Comparison of ENCODE assay signal across 8 mouse cellular contexts in genomic region chr4:43381408-43382154, GRCm38 (mm10). TPM values are rescaled to one million over a fixed set of nuclear protein-coding genes. Genes with fewer than 3 reads are reported as not detected.
DNase-seq lines count a peak whose midpoint lies in the region; ATAC-seq and TF ChIP-seq lines count a peak whose summit lies in the region.

Rusc2 (plus strand) TSS chr4:43381979.

- H3K9me3 ChIP-seq in forebrain, embryonic 14.5 days (replicated peaks; ENCODE audit: control insufficient read depth, low read length): no peaks in the 10 kb centered on the region
- no peaks in the 10 kb centered on the region for H3K9me3 ChIP-seq in heart, postnatal 0 days (replicated peaks; ENCODE audit: control insufficient read depth, low read length)
- no peaks in the 10 kb centered on the region for H3K9me3 ChIP-seq in liver, embryonic 15.5 days (replicated peaks)
- no peaks in the 10 kb centered on the region for H3K9me3 ChIP-seq in neural tube, embryonic 11.5 days (ENCODE audit: control insufficient read depth, low read length)

- peak; percentile 95 for DNase-seq in forebrain, embryonic 14.5 days (ENCODE audit: low spot score)
- peak; percentile 88 for DNase-seq in heart, postnatal 0 days (ENCODE audit: low spot score)
- DNase-seq in kidney, postnatal 4 days: peak; percentile 93 to 95
- DNase-seq in neural tube, embryonic 11.5 days (ENCODE audit: low spot score): peak; percentile 95

- H3K27me3 ChIP-seq in C2C12 (ENCODE audit: control insufficient read depth, insufficient read depth, insufficient read length): no peaks in the 10 kb centered on the region
- no peaks in the 10 kb centered on the region for H3K27me3 ChIP-seq in forebrain, embryonic 14.5 days (replicated peaks; ENCODE audit: control insufficient read depth, insufficient read depth, low read length)
- H3K27me3 ChIP-seq in heart, postnatal 0 days (ENCODE audit: control insufficient read depth, insufficient read depth, low read length): no peaks in the 10 kb centered on the region
- H3K27me3 ChIP-seq in liver, embryonic 15.5 days: peaks cover 30% of the 10 kb centered on the region
- H3K27me3 ChIP-seq in neural tube, embryonic 11.5 days (ENCODE audit: control insufficient read depth, insufficient read depth, low read length): no peaks in the 10 kb centered on the region; the same call in 1 of the 2 replicates
- H3K27me3 ChIP-seq in testis, adult 2 months (ENCODE audit: control insufficient read depth, insufficient read depth, low read length): no peaks in the 10 kb centered on the region

- peak within 1 kb of the TSS; percentile 84 for H3ac ChIP-seq in C2C12 (ENCODE audit: control insufficient read depth, insufficient read length, low read depth)

- TF ChIP-seq POLR2A in testis, adult 2 months (IDR thresholded peaks at IDR 0.05; ENCODE audit: control insufficient read depth, low read depth, low read length): peak; percentile 61

- ATAC-seq in forebrain, embryonic 14.5 days: peak; percentile 95
- ATAC-seq in heart, postnatal 0 days (ENCODE audit: insufficient read depth, low read depth): peak; percentile 95
- peak; percentile 70 for ATAC-seq in liver, embryonic 15.5 days (ENCODE audit: insufficient read depth)
- ATAC-seq in neural tube, embryonic 11.5 days (ENCODE audit: insufficient read depth, low FRiP score, low TSS enrichment): peak; percentile 93

- H3K4me1 ChIP-seq in brown adipose tissue, adult 24 weeks (ENCODE audit: control insufficient read depth, insufficient read depth, insufficient read length, low read length): peaks cover 17% of the 10 kb centered on the region
- H3K4me1 ChIP-seq in forebrain, embryonic 14.5 days (ENCODE audit: control insufficient read depth, insufficient read depth, low read length): peaks cover 8% of the 10 kb centered on the region
- peaks cover 7% of the 10 kb centered on the region for H3K4me1 ChIP-seq in heart, postnatal 0 days (ENCODE audit: control insufficient read depth, insufficient read depth)
- H3K4me1 ChIP-seq in liver, embryonic 15.5 days (replicated peaks): peaks cover 18% of the 10 kb centered on the region; the same call in 1 of the 2 replicates
- H3K4me1 ChIP-seq in neural tube, embryonic 11.5 days (ENCODE audit: control insufficient read depth, insufficient read depth, low read length): 0 out of 2 replicates have a peak, but pooled peaks cover 4% of the 10 kb centered on the region
- H3K4me1 ChIP-seq in testis, adult 2 months (ENCODE audit: control insufficient read depth, insufficient read depth, low read length): peaks cover 23% of the 10 kb centered on the region

- TF ChIP-seq CTCF in C2C12 (IDR thresholded peaks at IDR 0.05; ENCODE audit: control insufficient read depth, insufficient read depth, insufficient read length): peak; percentile 69
- TF ChIP-seq CTCF in heart, postnatal 0 days (IDR thresholded peaks at IDR 0.05; ENCODE audit: low read depth): peak; percentile 52
- no peak for TF ChIP-seq CTCF in testis, adult 2 months (IDR thresholded peaks at IDR 0.05; ENCODE audit: control insufficient read depth, insufficient read depth, insufficient replicate concordance, low read depth, low read length)

- peak within 1 kb of the TSS; percentile 98 for H3K27ac ChIP-seq in brown adipose tissue, adult 24 weeks (replicated peaks; ENCODE audit: low read depth, low read length)
- H3K27ac ChIP-seq in forebrain, embryonic 14.5 days (ENCODE audit: low read depth, low read length): peak within 1 kb of the TSS; percentile 27
- peak within 1 kb of the TSS; percentile 93 for H3K27ac ChIP-seq in heart, postnatal 0 days (ENCODE audit: low read depth)
- H3K27ac ChIP-seq in liver, embryonic 15.5 days (replicated peaks): 0 out of 2 replicates have a peak within 1 kb of the TSS, but pooled peaks have one; percentile 33
- H3K27ac ChIP-seq in neural tube, embryonic 11.5 days (ENCODE audit: low read depth, low read length): no peak within 1 kb of the TSS
- H3K27ac ChIP-seq in testis, adult 2 months (ENCODE audit: control insufficient read depth, insufficient read depth, low read depth, low read length): peak within 1 kb of the TSS; percentile 81

- no peaks in the 10 kb centered on the region for H3K36me3 ChIP-seq in C2C12 (ENCODE audit: control insufficient read depth, insufficient read depth)
- no peaks in the 10 kb centered on the region for H3K36me3 ChIP-seq in forebrain, embryonic 14.5 days (ENCODE audit: control insufficient read depth, insufficient read depth, low read length)
- no peaks in the 10 kb centered on the region for H3K36me3 ChIP-seq in heart, postnatal 0 days (replicated peaks; ENCODE audit: control insufficient read depth, insufficient read depth, low read length)
- H3K36me3 ChIP-seq in liver, embryonic 15.5 days (replicated peaks): no peaks in the 10 kb centered on the region
- H3K36me3 ChIP-seq in neural tube, embryonic 11.5 days (ENCODE audit: control insufficient read depth, insufficient read depth, low read length): no peaks in the 10 kb centered on the region
- H3K36me3 ChIP-seq in testis, adult 2 months (ENCODE audit: control insufficient read depth, insufficient read depth, low read length): no peaks in the 10 kb centered on the region

- H3K4me2 ChIP-seq in forebrain, embryonic 14.5 days (ENCODE audit: low read length): peak within 1 kb of the TSS; percentile 93
- peak within 1 kb of the TSS; percentile 84 for H3K4me2 ChIP-seq in heart, postnatal 0 days (ENCODE audit: low read depth, low read length)
- peak within 1 kb of the TSS; percentile 67 for H3K4me2 ChIP-seq in liver, embryonic 15.5 days
- peak within 1 kb of the TSS; percentile 74 for H3K4me2 ChIP-seq in neural tube, embryonic 11.5 days (ENCODE audit: low read depth)

- peak within 1 kb of the TSS; percentile 80 for H3K9ac ChIP-seq in forebrain, embryonic 14.5 days (ENCODE audit: low read length)
- peak within 1 kb of the TSS; percentile 95 for H3K9ac ChIP-seq in heart, postnatal 0 days (replicated peaks; ENCODE audit: low read depth, low read length)
- peak within 1 kb of the TSS; percentile 18; the same call in 1 of the 2 replicates for H3K9ac ChIP-seq in liver, embryonic 15.5 days
- H3K9ac ChIP-seq in neural tube, embryonic 11.5 days (ENCODE audit: low read length): peak within 1 kb of the TSS; percentile 81

- H3K79me3 ChIP-seq in C2C12 (ENCODE audit: low read depth): peaks cover 17% of the 10 kb centered on the region

- peak within 1 kb of the TSS; percentile 41 for H3K4me3 ChIP-seq in C2C12 (ENCODE audit: insufficient read depth, poor library complexity, severe bottlenecking)
- peak within 1 kb of the TSS; percentile 91 for H3K4me3 ChIP-seq in brown adipose tissue, adult 24 weeks (ENCODE audit: insufficient read depth, low read depth, low read length)
- H3K4me3 ChIP-seq in forebrain, embryonic 14.5 days (ENCODE audit: low read depth, low read length): peak within 1 kb of the TSS; percentile 64
- H3K4me3 ChIP-seq in heart, postnatal 0 days (ENCODE audit: low read depth, low read length): peak within 1 kb of the TSS; percentile 96
- peak within 1 kb of the TSS; percentile 55 for H3K4me3 ChIP-seq in liver, embryonic 15.5 days (replicated peaks)
- peak within 1 kb of the TSS; percentile 55 for H3K4me3 ChIP-seq in neural tube, embryonic 11.5 days (ENCODE audit: low read depth, low read length)
- H3K4me3 ChIP-seq in testis, adult 2 months (ENCODE audit: control insufficient read depth, low read depth, low read length): peak within 1 kb of the TSS; percentile 77

- WGBS in forebrain, embryonic 14.5 days: 1% methylated on average over 53 of the region's 63 CpGs
- WGBS in heart, postnatal 0 days: under 1% methylated on average over 61 of the region's 63 CpGs
- WGBS in liver, embryonic 15.5 days (ENCODE audit: insufficient replicate concordance): 2% methylated on average over 62 of the region's 63 CpGs
- under 1% methylated on average over 56 of the region's 63 CpGs for WGBS in neural tube, embryonic 11.5 days

- no peak for TF ChIP-seq EP300 in heart, postnatal 0 days (IDR thresholded peaks at IDR 0.05; ENCODE audit: low read depth)

- peaks cover 37% of the 10 kb centered on the region for H3K79me2 ChIP-seq in C2C12 (ENCODE audit: control insufficient read depth, insufficient read depth)

TF ChIP-seq in C2C12, 6 proteins besides CTCF, POLR2A, EP300 and RAD21:
- TF ChIP-seq FOSL1 (IDR thresholded peaks at IDR 0.05; ENCODE audit: insufficient read depth, low read length, poor library complexity, severe bottlenecking) (no peak), MAX (IDR thresholded peaks at IDR 0.05) (peak; percentile 34)

RNA-seq across cellular contexts. Expression of gene Rusc2, which starts in this region (rescaled TPM):
- polyA plus RNA-seq in C2C12 (2012; fragmentation: generic; extraction: Trizol): 18.8 TPM
- 13.0 and 14.6 TPM in 2 replicates for polyA plus RNA-seq in brown adipose tissue, adult 24 weeks (2012; ENCODE audit: insufficient read depth, insufficient read length, missing spikeins)
- 47.8 and 58.4 TPM in 2 replicates for polyA plus RNA-seq in forebrain, embryonic 14.5 days (2014; fragmentation: Nextera tagmentation; extraction: Ambion mirVana)
- 32.2 and 34.9 TPM in 2 replicates for total RNA-seq in heart, postnatal 0 days (2014; rRNA removed; ENCODE audit: low replicate concordance)
- 7.2 and 8.0 TPM in 2 replicates for polyA plus RNA-seq in heart, postnatal 0 days (2015; fragmentation: Nextera tagmentation; extraction: Ambion mirVana)
- polyA plus RNA-seq in liver, embryonic 15.5 days (2015; fragmentation: Nextera tagmentation; extraction: Ambion mirVana): 1.4 and 2.8 TPM in 2 replicates
- 17.9 and 20.0 TPM in 2 replicates for polyA plus RNA-seq in neural tube, embryonic 11.5 days (2014; fragmentation: Nextera tagmentation; extraction: Ambion mirVana)
- 24.1 and 30.0 TPM in 2 replicates for polyA plus RNA-seq in testis, adult 2 months (2012; rRNA removed)

Comparison
In these comparisons a context has a peak if more than half of its experiments do, and no peak if none do; other contexts are left out.
1. H3K4me3 ChIP-seq: peak in every context shown above with its lines; median percentile 96 in heart, postnatal 0 days; 91 in brown adipose tissue, adult 24 weeks; 77 in testis, adult 2 months; 64 in forebrain, embryonic 14.5 days; 55 in liver, embryonic 15.5 days; 55 in neural tube, embryonic 11.5 days; 41 in C2C12.
2. H3K9ac ChIP-seq: peak in every context shown above with its lines; median percentile 95 in heart, postnatal 0 days; 81 in neural tube, embryonic 11.5 days; 80 in forebrain, embryonic 14.5 days; 18 in liver, embryonic 15.5 days.